Mouse (Mus musculus) heart, adult 9 months (tissue): ENCODE measurements at regions not wholly inside any gene's neighbourhood (a gene's known extent, or its start where the extent isn't known, plus 50 kb on each side); places are given as distances from the start of the nearest gene placed in this dataset.

Source experiments
- DNase-seq, 2 experiments: peaks; one replicate each; pipeline ENCODE4 v3.0.0; 2022; ENCODE audit warnings: low spot score in 2 of 2

- peak; percentile 2 to 17 for DNase-seq
Observed at GRCm38 (mm10) chr1:194334752-194335719, 283.0 kb upstream of the Plxna2 start.

- no peak for DNase-seq
Observed at GRCm38 (mm10) chr1:194332639-194333038, 285.4 kb upstream of the Plxna2 start.

- no peak for DNase-seq
Observed at GRCm38 (mm10) chr1:194330471-194330870, 287.5 kb upstream of the Plxna2 start.

- DNase-seq = no peak
Observed at GRCm38 (mm10) chr1:194320320-194321036, 297.5 kb upstream of the Plxna2 start.

DNA sequence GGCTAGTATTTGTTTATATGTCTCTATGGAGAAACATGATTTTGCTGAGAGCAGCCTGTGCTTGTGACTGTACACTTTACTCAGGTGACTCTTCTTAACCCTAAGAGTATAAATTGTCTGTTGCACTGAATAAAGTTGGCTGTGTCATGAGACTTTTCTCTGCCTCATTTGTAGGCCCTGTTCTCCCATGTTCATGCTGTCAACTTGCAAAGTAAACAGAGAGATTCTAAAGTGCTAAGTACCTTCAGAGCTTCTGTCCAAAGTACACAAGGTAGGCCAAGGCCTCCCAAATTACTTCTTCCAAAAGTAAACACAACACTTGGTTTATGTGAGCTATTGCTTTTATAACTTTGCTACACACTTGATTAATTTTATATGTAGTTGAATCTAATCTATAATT is 299.7 kb upstream of the Plxna2 start:
- DNase-seq = no peak

GRCm38 (mm10) chr1:194315593-194315992 is 302.4 kb upstream of the Plxna2 start:
- DNase-seq = no peak

- DNase-seq = no peak
Observed at GRCm38 (mm10) chr1:194310373-194310772, 307.6 kb upstream of the Plxna2 start.

DNA sequence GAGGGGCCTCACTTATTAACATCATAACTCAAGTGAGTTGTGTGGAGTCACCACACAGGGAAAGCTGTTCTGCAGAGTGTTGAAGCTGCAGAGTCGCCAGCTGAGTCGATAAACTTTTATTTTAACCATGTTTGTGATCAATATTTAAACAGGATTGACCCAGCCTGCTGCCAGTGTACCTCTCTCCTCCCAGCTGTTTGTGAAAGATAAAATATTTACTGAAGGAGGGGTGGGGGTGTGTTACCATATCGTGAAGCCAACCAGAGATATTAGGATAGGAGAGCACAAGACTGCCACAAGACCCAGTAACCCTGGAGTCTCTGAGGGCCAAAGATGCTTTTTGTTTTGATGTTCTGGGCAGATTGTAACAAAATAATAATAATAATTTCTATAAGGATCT is 309.4 kb upstream of the Plxna2 start:
- no peak for DNase-seq

DNA sequence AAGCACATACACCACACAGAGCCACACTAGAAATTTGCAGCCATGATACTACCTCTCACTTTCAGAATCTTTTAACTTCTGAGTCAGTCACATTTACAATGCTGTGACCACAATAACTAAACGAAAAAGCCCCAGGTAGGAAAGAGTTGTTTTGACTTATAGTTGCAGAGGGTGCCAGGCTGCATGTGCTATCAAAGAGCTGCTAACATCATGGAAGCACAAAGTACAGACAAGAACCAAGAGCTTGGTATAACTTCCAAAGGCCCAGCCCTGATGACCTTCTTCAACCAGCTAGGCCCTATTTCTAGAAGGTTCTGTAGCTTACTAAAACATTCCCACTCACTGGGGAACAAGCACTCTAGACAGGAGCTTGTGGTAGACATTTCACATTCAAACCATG is 314.1 kb upstream of the Plxna2 start:
- no peak for DNase-seq

GRCm38 (mm10) chr1:194302775-194303174 is 315.2 kb upstream of the Plxna2 start:
- DNase-seq = no peak

- DNase-seq = no peak
Observed at GRCm38 (mm10) chr1:194281941-194282340, 336.1 kb upstream of the Plxna2 start.

DNA sequence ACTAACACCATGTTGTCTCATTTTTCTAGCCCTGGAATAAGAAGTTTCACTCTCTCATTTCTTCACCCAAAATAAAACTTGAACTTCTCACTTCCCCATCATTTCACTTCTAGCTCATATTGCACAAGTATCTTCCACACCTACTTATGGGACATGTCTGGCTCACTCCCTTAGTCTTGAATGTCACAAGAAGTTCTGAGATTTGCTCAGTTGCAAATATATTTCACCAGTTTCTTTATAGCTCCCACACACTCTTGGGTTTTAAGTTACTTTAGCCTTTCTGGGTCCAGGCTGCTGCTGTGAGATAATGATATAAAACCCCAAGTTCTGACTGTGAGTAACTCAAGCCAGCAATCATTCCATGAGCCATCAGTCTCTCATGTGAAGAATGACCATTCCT is 350.0 kb upstream of the Plxna2 start:
- DNase-seq = no peak

DNA sequence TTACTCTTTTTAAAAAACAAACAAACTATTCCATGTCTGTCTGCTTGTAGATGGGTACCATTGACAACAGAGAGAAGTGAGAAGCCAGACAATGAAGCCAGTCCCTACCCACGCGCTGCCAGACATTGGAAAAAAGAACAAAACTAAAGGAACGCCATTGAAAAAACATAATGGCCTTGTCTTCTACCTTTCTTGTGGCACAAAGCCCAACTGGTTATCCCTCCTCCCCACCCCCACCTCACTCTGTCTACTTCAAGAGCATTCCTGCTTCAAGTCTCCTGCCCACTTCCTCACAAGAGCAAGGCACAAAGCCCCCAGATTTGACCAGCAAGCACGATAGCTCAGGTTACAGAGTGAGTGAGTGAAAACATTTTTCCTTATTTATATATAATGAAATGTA is 355.6 kb upstream of the Plxna2 start:
- DNase-seq = no peak

- no peak for DNase-seq
Observed at GRCm38 (mm10) chr1:194259957-194260356, 358.1 kb upstream of the Plxna2 start.

GRCm38 (mm10) chr1:194244776-194245366 is 373.1 kb upstream of the Plxna2 start:
- no peak for DNase-seq

- no peak for DNase-seq
Observed at GRCm38 (mm10) chr1:194241111-194241510, 376.9 kb upstream of the Plxna2 start.

DNA sequence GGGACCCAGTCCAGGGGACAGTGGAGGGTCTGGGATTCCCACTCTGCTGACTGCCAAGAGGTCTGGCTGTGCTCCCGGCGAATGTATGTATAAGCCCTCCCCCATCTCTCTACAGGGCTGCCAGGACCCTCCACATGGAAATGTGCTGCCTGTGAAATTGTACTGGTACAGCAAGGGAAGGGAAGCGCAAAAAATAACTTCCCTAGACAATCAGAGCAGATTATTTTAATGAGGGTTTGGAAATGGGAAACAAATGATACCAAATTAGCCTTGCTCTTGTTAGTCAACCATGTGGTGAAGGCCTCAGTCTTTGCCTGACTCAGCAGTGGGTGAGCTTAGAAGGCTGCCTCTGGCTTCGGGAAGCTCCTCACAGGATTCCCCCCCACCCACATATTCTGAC is 386.8 kb upstream of the Plxna2 start:
- no peak for DNase-seq

DNA sequence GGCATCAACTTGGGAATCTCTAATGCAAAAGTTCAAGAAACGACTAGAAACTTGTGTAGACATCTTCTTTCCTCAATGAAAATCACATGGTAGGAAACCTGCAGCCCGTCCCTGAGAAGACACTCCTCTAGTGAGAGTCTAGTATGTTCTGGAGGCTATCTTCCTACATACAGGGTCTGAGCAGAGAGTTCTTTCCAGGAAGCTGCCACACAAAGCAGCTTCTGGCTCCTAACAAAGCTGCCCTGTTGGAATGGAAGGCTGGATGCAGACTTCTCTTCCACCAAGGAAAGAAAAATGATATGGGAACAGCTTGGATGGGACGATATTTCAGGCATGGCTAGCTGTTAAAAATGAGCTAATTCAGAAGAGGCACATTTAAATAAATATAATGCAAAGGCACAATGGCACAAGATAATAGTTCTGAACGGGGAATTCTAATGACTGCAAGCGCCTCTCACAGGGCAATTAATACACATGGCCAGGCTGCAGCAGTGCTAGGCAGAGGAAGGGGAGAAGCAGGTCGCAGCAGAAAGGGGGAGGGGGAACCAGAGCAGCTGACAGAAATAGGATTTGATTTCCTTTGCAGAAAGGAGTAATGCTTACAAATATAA is 391.4 kb upstream of the Plxna2 start:
- DNase-seq = no peak

DNA sequence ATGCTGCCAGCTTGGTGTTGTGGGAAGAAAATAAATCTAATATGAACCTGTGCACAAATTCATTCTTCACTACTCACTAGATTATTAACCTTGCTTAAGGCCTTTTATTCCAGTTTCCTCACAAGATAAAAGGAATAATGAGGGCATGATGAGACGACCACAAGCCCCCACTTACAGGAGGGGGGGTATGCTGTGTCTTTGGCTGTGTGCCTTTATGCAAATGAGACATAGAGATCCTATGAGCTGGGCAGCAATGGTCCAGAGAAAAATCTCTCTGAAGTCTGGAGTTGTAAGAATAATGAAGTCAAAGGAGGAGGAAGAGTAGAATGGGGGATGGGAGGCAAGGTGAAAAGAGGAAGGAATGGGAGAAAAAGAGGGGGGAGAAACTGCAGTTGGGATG is 392.2 kb upstream of the Plxna2 start:
- no peak for DNase-seq

- DNase-seq = no peak
Observed at GRCm38 (mm10) chr1:194224046-194224445, 394.0 kb upstream of the Plxna2 start.

- no peak for DNase-seq
Observed at GRCm38 (mm10) chr1:194223610-194224009, 394.4 kb upstream of the Plxna2 start.

GRCm38 (mm10) chr1:194223015-194223414 is 395.0 kb upstream of the Plxna2 start:
- peak; percentile 57 to 79 for DNase-seq
